7 mouse cellular contexts compared by ENCODE assay signal in genomic region chrX:101273875-101274738, GRCm38 (mm10). TPM values are rescaled to one million over a fixed set of nuclear protein-coding genes. Genes with fewer than 3 reads are reported as not detected.
A peak's percentile ranks its signal among the peaks of the same experiment; 100 is the strongest.
DNase-seq lines count a peak whose midpoint lies in the region; ATAC-seq lines count a peak whose summit lies in the region.

Med12 (plus strand) TSS chrX:101274030.

- H3K36me3 ChIP-seq in intestine, embryonic 15.5 days: no peaks in the 10 kb centered on the region
- peaks cover 34% of the 10 kb centered on the region for H3K36me3 ChIP-seq in midbrain, embryonic 10.5 days

- H3K4me3 ChIP-seq in intestine, embryonic 15.5 days (replicated peaks): peak within 1 kb of the TSS; percentile 51
- H3K4me3 ChIP-seq in midbrain, embryonic 10.5 days: peak within 1 kb of the TSS; percentile 65

- 0 out of 2 replicates have a peak within 1 kb of the TSS, but pooled peaks have one; percentile 51 for H3K27ac ChIP-seq in intestine, embryonic 15.5 days
- H3K27ac ChIP-seq in midbrain, embryonic 10.5 days (replicated peaks): peak within 1 kb of the TSS; percentile 91

- DNase-seq in adrenal gland, adult 18-20 months (ENCODE audit: low spot score in 2 of 2): peak; percentile 76 to 80
- peak; percentile 92 for DNase-seq in embryo, embryonic 11 days
- peak; percentile 81 to 88 for DNase-seq in gastrocnemius, postnatal 36 days
- peak; percentile 75 to 83 for DNase-seq in left cerebral cortex, postnatal 25 days (ENCODE audit: low spot score in 2 of 2)
- DNase-seq in midbrain, embryonic 10.5 days (ENCODE audit: low spot score): peak; percentile 88
- peak; percentile 73 for DNase-seq in right cerebral cortex, postnatal 4 days

- ATAC-seq in intestine, embryonic 15.5 days: peak; percentile 99

- H3K27me3 ChIP-seq in intestine, embryonic 15.5 days (replicated peaks): no peaks in the 10 kb centered on the region
- H3K27me3 ChIP-seq in midbrain, embryonic 10.5 days (ENCODE audit: low read depth, poor library complexity, severe bottlenecking): peaks cover 64% of the 10 kb centered on the region

- H3K9ac ChIP-seq in intestine, embryonic 15.5 days: peak within 1 kb of the TSS; percentile 54

- H3K4me2 ChIP-seq in intestine, embryonic 15.5 days (replicated peaks): peak within 1 kb of the TSS; percentile 55

- H3K4me1 ChIP-seq in intestine, embryonic 15.5 days (replicated peaks): no peaks in the 10 kb centered on the region
- peaks cover 11% of the 10 kb centered on the region for H3K4me1 ChIP-seq in midbrain, embryonic 10.5 days

- intact Hi-C loops in gastrocnemius, postnatal 36 days (cut with DNase I): loop anchor here (5.0 kb wide), 1 partner anchor 142 kb away; no protein-coding TSS in a partner anchor
- intact Hi-C loops in left cerebral cortex, postnatal 25 days (cut with DNase I): loop anchor here (2.0 to 5.0 kb wide), 3 partner anchors 19 to 142 kb away; partner anchors contain the start of genes Foxo4 and Snx12

- WGBS in intestine, embryonic 15.5 days: 14% methylated on average over 54 of the region's 54 CpGs
- WGBS in midbrain, embryonic 10.5 days: 16% methylated on average over 51 of the region's 54 CpGs

- H3K9me3 ChIP-seq in intestine, embryonic 15.5 days: no peaks in the 10 kb centered on the region
- no peaks in the 10 kb centered on the region for H3K9me3 ChIP-seq in midbrain, embryonic 10.5 days (replicated peaks)

RNA-seq across cellular contexts. Expression of gene Med12, which starts in this region (rescaled TPM):
- 10 to 100 TPM; 32.0 to 33.4 TPM for total RNA-seq in adrenal gland, adult 18-20 months (2021)
- total RNA-seq in gastrocnemius, postnatal 36 days (2021): 10 to 100 TPM; 15.5 to 18.1 TPM
- 22.8 and 25.3 TPM in 2 replicates for polyA plus RNA-seq in intestine, embryonic 15.5 days (2015; fragmentation: Nextera tagmentation; extraction: Ambion mirVana)
- 10 to 100 TPM; 18.4 to 22.7 TPM for total RNA-seq in left cerebral cortex, postnatal 25 days (2021)
- polyA plus RNA-seq in midbrain, embryonic 10.5 days (2016; fragmentation: Nextera tagmentation; extraction: Ambion mirVana): 30.8 and 39.4 TPM in 2 replicates

Comparison
In these comparisons a context has a peak if more than half of its experiments do, and no peak if none do; other contexts are left out.
1. Peak in every context shown above with its lines: DNase-seq, ATAC-seq, H3K4me3 ChIP-seq and H3K27ac ChIP-seq.